Mouse (Mus musculus): ENCODE measurements around the gene Rhot2. TPM values are rescaled to one million over a fixed set of nuclear protein-coding genes. Genes with fewer than 3 reads are reported as not detected.
"Not testable (repeated sequence)": the region's sequence is repeated elsewhere in the genome, so short reads cannot be mapped to it uniquely, and the experiment has no call there.

The Rhot2 gene
- polyA plus RNA-seq, 1 experiment from 2014 or later: 9.8 TPM

GRCm38 (mm10) chr17:25875171-25876136, 30.8 kb upstream of the Rhot2 start:
- Histone ChIP-seq H3K9ac (replicated peaks) (peak overlapping the region; percentile 64), H3K4me3 (ENCODE audit: low read depth, low read length) (peak overlapping the region; percentile 69), H3K4me1 (ENCODE audit: insufficient read depth) (peaks cover 26% of the 10 kb centered on the region), H3K27ac (ENCODE audit: low read depth) (peak overlapping the region; percentile 88), H3K36me3 (replicated peaks; ENCODE audit: insufficient read depth, low read length) (peaks cover 10% of the 10 kb centered on the region), H3K4me2 (ENCODE audit: low read depth, low read length) (peak overlapping the region; percentile 85), H3K9me3 (ENCODE audit: low read length) (no peaks in the 10 kb centered on the region), H3K27me3 (ENCODE audit: insufficient read depth, low read length) (no peaks in the 10 kb centered on the region)
- TF ChIP-seq EP300 (IDR thresholded peaks at IDR 0.05; ENCODE audit: low read depth): no peak
- no peak for TF ChIP-seq CTCF (IDR thresholded peaks at IDR 0.05; ENCODE audit: low read depth)
- ATAC-seq (peak; percentile 89), DNase-seq (peak; percentile 90)
- WGBS (ENCODE audit: insufficient replicate concordance): 1% methylated on average over 59 of the region's 59 CpGs

GRCm38 (mm10) chr17:25874721-25875170, 30.1 kb upstream of the Rhot2 start, which contains the start of gene Mettl26:
Mettl26 (plus strand) TSS chr17:25875074.
- peak within 1 kb of the TSS; percentile 64 for H3K9ac ChIP-seq (replicated peaks)
- peak within 1 kb of the TSS; percentile 88 for H3K27ac ChIP-seq (ENCODE audit: low read depth)
- peak; percentile 92 for DNase-seq
- H3K27me3 ChIP-seq (ENCODE audit: insufficient read depth, low read length): no peaks in the 10 kb centered on the region
- WGBS (ENCODE audit: insufficient replicate concordance): under 1% methylated on average over 25 of the region's 25 CpGs
- H3K4me2 ChIP-seq (ENCODE audit: low read depth, low read length): peak within 1 kb of the TSS; percentile 85
- peaks cover 10% of the 10 kb centered on the region for H3K36me3 ChIP-seq (replicated peaks; ENCODE audit: insufficient read depth, low read length)
- ATAC-seq: peak; percentile 78
- peak within 1 kb of the TSS; percentile 69 for H3K4me3 ChIP-seq (ENCODE audit: low read depth, low read length)
- peaks cover 20% of the 10 kb centered on the region for H3K4me1 ChIP-seq (ENCODE audit: insufficient read depth)
- H3K9me3 ChIP-seq (ENCODE audit: low read length): no peaks in the 10 kb centered on the region
- TF ChIP-seq CTCF (IDR thresholded peaks at IDR 0.05; ENCODE audit: low read depth) (peak; percentile 33; the same call in 1 of the 2 replicates), EP300 (IDR thresholded peaks at IDR 0.05; ENCODE audit: low read depth) (0 out of 2 replicates have a peak, but pooled peaks have one; percentile 21)

GRCm38 (mm10) chr17:25874148-25874720, 29.6 kb upstream of the Rhot2 start:
- Histone ChIP-seq H3K4me3 (ENCODE audit: low read depth, low read length) (peak overlapping the region; percentile 69), H3K9me3 (ENCODE audit: low read length) (no peaks in the 10 kb centered on the region), H3K27me3 (ENCODE audit: insufficient read depth, low read length) (no peaks in the 10 kb centered on the region), H3K27ac (ENCODE audit: low read depth) (peak overlapping the region; percentile 88), H3K9ac (replicated peaks) (peak overlapping the region; percentile 64), H3K36me3 (replicated peaks; ENCODE audit: insufficient read depth, low read length) (peaks cover 8% of the 10 kb centered on the region), H3K4me2 (ENCODE audit: low read depth, low read length) (peak overlapping the region; percentile 85), H3K4me1 (ENCODE audit: insufficient read depth) (peaks cover 22% of the 10 kb centered on the region)
- TF ChIP-seq EP300 (IDR thresholded peaks at IDR 0.05; ENCODE audit: low read depth): no peak
- TF ChIP-seq CTCF (IDR thresholded peaks at IDR 0.05; ENCODE audit: low read depth): no peak
- ATAC-seq (no peak), DNase-seq (no peak)
- 8% methylated on average over 14 of the region's 14 CpGs for WGBS (ENCODE audit: insufficient replicate concordance)

GRCm38 (mm10) chr17:25873405-25874147, 28.9 kb upstream of the Rhot2 start:
- Histone ChIP-seq H3K27me3 (ENCODE audit: insufficient read depth, low read length) (no peaks in the 10 kb centered on the region), H3K9ac (replicated peaks) (no peak overlapping the region), H3K36me3 (replicated peaks; ENCODE audit: insufficient read depth, low read length) (peaks cover 4% of the 10 kb centered on the region), H3K9me3 (ENCODE audit: low read length) (no peaks in the 10 kb centered on the region), H3K4me1 (ENCODE audit: insufficient read depth) (peaks cover 28% of the 10 kb centered on the region), H3K4me3 (ENCODE audit: low read depth, low read length) (peak overlapping the region; percentile 69; the same call in 1 of the 2 replicates), H3K4me2 (ENCODE audit: low read depth, low read length) (0 out of 2 replicates have a peak overlapping the region, but pooled peaks have one; percentile 85), H3K27ac (ENCODE audit: low read depth) (no peak overlapping the region)
- 70% methylated on average over 11 of the region's 11 CpGs for WGBS (ENCODE audit: insufficient replicate concordance)
- TF ChIP-seq CTCF (IDR thresholded peaks at IDR 0.05; ENCODE audit: low read depth) (no peak), EP300 (IDR thresholded peaks at IDR 0.05; ENCODE audit: low read depth) (no peak)
- DNase-seq: no peak
- ATAC-seq: no peak

GRCm38 (mm10) chr17:25872676-25873075, 28.0 kb upstream of the Rhot2 start:
- Histone ChIP-seq H3K4me3 (ENCODE audit: low read depth, low read length) (no peak overlapping the region), H3K9me3 (ENCODE audit: low read length) (no peaks in the 10 kb centered on the region), H3K36me3 (replicated peaks; ENCODE audit: insufficient read depth, low read length) (no peaks in the 10 kb centered on the region; the same call in 1 of the 2 replicates), H3K27me3 (ENCODE audit: insufficient read depth, low read length) (no peaks in the 10 kb centered on the region), H3K27ac (ENCODE audit: low read depth) (no peak overlapping the region), H3K4me2 (ENCODE audit: low read depth, low read length) (no peak overlapping the region), H3K9ac (replicated peaks) (no peak overlapping the region), H3K4me1 (ENCODE audit: insufficient read depth) (peaks cover 35% of the 10 kb centered on the region)
- 86% methylated on average over 3 of the region's 3 CpGs for whole genome bisulfite sequencing (ENCODE audit: insufficient replicate concordance)
- DNase-seq (no peak), ATAC-seq (no peak)
- TF ChIP-seq CTCF (IDR thresholded peaks at IDR 0.05; ENCODE audit: low read depth): no peak
- no peak for TF ChIP-seq EP300 (IDR thresholded peaks at IDR 0.05; ENCODE audit: low read depth)

GRCm38 (mm10) chr17:25871566-25871965, 26.9 kb upstream of the Rhot2 start:
- not testable (repeated sequence) for H3K4me2 ChIP-seq (ENCODE audit: low read depth, low read length); ATAC-seq; H3K27me3 ChIP-seq (ENCODE audit: insufficient read depth, low read length); H3K27ac ChIP-seq (ENCODE audit: low read depth); H3K9me3 ChIP-seq (ENCODE audit: low read length); DNase-seq; H3K9ac ChIP-seq (replicated peaks); H3K36me3 ChIP-seq (replicated peaks; ENCODE audit: insufficient read depth, low read length); H3K4me3 ChIP-seq (ENCODE audit: low read depth, low read length)
- H3K4me1 ChIP-seq (ENCODE audit: insufficient read depth): peaks cover 34% of the 10 kb centered on the region

Data from liver, postnatal 0 days (tissue).